Mouse (Mus musculus): ENCODE measurements around the gene Homer2. TPM values are rescaled to one million over a fixed set of nuclear protein-coding genes. Genes with fewer than 3 reads are reported as not detected.

Gene Homer2
- polyA plus RNA-seq (2015; fragmentation: Nextera tagmentation; extraction: Ambion mirVana): 59.5 and 63.4 TPM in 2 replicates

DNA sequence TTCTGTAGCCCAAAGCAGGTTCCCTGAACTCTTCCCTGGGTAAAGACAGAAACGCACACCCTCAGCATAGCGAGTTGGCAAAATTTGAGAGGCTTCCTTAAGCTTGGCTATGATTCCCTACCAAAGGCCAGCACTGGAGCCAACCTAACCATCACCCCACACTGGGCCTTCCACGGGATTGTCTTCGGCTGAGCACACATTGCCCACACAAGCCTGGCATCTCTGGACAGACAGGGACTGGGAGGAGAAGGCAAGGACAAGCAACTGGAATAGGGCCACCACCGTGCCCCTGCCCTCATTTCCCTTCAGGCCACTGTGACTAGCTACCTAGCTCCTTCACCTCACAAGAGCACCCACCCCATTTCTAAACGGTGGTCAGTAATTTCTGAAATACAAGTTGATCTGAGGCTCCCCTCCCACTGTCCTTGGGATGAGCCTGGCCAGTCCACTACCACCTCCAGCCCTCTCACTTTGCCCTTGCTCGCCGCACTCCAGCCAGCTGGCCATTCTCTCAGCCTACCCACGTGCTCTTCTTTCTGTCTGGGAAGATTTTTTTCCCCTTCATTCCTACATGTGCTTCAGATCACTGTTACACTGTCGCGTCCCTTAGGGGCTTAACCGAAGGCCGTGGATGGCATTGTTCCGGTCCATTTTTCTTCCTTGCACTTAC lies at the start of gene Homer2:
Homer2 (minus strand) TSS at position 57 of the 670 bp plus-strand sequence.
- H3K9ac ChIP-seq: peak within 1 kb of the TSS; percentile 76
- ATAC-seq (replicated peaks; ENCODE audit: insufficient number of reproducible peaks, insufficient read depth, low FRiP score, low read depth): no peak
- peaks cover 17% of the 10 kb centered on the region; the same call in 1 of the 2 replicates for H3K27me3 ChIP-seq
- peaks cover 27% of the 10 kb centered on the region for H3K4me1 ChIP-seq (replicated peaks)
- H3K4me2 ChIP-seq: peak within 1 kb of the TSS; percentile 91
- 72% methylated on average over 14 of the region's 14 CpGs for WGBS
- H3K9me3 ChIP-seq (replicated peaks): no peaks in the 10 kb centered on the region
- peak within 1 kb of the TSS; percentile 63 for H3K4me3 ChIP-seq
- H3K36me3 ChIP-seq: no peaks in the 10 kb centered on the region
- H3K27ac ChIP-seq: peak within 1 kb of the TSS; percentile 80

DNA sequence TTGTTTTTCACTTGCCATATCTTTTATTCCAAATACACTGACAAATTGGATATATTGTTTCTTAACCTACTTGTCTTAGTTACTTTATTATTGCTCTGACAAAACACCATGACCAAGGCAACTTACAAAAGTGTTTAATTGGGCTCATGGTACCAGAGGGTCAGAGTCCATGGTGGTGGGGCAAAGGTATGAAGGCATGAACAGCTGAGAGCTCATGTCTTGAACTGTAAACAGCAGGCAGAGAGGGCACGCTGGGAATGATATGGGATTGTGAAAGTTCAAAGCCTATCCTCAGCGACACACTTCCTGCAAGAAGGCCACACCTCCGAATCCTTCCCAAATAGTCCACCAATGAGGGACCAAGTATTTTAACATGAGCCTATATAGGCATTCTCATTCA lies 40.6 kb upstream of the Homer2 start:
- 75% methylated on average over 3 of the region's 3 CpGs for WGBS
- Histone ChIP-seq H3K9ac (no peak overlapping the region), H3K36me3 (no peaks in the 10 kb centered on the region), H3K4me1 (replicated peaks) (no peaks in the 10 kb centered on the region), H3K4me3 (no peak overlapping the region), H3K9me3 (replicated peaks) (no peaks in the 10 kb centered on the region), H3K4me2 (no peak overlapping the region), H3K27ac (no peak overlapping the region), H3K27me3 (no peaks in the 10 kb centered on the region)
- no peak for ATAC-seq (replicated peaks; ENCODE audit: insufficient number of reproducible peaks, insufficient read depth, low FRiP score, low read depth)

DNA sequence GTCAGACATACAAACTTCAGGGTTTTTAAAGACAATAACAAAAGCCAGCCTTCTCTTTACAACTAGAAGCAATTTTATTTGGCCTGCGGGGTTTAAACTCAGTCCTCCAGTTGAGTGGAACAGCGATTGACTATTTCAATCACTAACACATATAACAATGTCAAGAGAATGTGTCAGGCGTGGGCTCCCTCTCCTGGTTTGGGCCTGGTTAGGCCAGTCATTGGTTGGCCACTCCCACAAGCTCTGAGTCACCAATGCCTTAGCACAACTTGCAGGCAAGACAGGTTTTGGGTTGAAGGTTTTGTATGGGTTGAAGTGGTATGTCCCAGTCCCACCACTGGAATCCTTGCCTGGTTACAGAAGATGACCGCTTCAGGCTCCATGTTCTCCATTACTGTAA lies 36.8 kb upstream of the Homer2 start:
- no peak overlapping the region for H3K27ac ChIP-seq
- H3K36me3 ChIP-seq: no peaks in the 10 kb centered on the region
- H3K27me3 ChIP-seq: no peaks in the 10 kb centered on the region
- H3K4me2 ChIP-seq: no peak overlapping the region
- 56% methylated on average over 4 of the region's 4 CpGs for WGBS
- H3K9me3 ChIP-seq (replicated peaks): no peaks in the 10 kb centered on the region
- H3K4me1 ChIP-seq (replicated peaks): no peaks in the 10 kb centered on the region
- ATAC-seq (replicated peaks; ENCODE audit: insufficient number of reproducible peaks, insufficient read depth, low FRiP score, low read depth): no peak
- no peak overlapping the region for H3K9ac ChIP-seq
- H3K4me3 ChIP-seq: no peak overlapping the region

DNA sequence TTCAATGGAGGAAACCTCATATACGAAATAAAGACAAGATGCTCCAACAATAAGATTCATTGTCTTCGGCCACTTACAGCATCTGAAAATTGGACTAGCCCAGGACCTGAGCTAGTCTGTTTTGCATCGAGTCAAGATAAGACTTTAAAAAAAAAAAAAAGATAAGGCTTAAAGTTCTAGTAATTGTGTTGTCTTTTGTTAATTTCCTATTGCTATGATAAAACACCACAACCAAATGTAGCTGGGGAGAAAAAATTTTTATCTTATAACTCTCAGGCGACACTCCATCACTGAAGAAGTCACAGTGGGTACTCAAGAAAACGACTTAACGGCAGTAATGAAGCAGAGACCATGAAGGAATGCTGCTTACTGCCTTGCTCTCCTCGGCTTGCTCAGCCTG lies 32.7 kb upstream of the Homer2 start:
- Histone ChIP-seq H3K9me3 (replicated peaks) (no peaks in the 10 kb centered on the region), H3K4me1 (replicated peaks) (no peaks in the 10 kb centered on the region), H3K27me3 (no peaks in the 10 kb centered on the region), H3K27ac (no peak overlapping the region), H3K9ac (no peak overlapping the region), H3K4me2 (no peak overlapping the region), H3K36me3 (no peaks in the 10 kb centered on the region), H3K4me3 (no peak overlapping the region)
- ATAC-seq (replicated peaks; ENCODE audit: insufficient number of reproducible peaks, insufficient read depth, low FRiP score, low read depth): no peak
- 82% methylated on average over 7 of the region's 7 CpGs for WGBS

DNA sequence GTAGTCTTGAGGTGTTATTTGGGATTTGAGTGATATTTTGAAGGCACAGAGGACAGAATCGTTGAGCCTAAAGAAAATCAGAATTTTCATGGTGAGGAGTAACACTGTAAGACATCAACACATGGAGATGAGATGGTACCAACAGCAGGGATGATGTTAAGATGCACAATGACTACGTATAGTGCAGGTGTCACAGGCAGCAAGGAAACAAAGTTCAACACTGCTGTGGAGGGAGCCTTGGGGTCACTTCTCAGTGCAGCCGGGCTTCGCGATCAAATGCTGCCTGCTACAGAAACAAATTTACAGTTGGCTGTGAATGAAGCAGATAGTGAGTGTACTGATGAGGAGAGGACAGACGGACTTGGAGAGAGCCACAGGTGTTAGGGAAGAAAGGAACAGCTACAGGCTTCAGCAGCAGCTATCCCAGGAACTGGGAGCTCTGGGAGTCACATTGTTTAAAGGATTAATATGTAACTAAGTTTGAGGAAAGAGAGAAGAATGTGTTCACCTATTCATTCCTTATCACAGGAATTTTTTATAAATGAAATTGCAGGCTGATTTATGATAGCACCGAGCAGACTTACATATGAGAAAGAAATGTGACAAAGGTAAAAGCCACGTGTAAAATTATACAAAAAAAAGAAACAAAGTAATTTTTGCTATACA lies 31.5 kb upstream of the Homer2 start:
- no peaks in the 10 kb centered on the region for H3K27me3 ChIP-seq
- H3K36me3 ChIP-seq: no peaks in the 10 kb centered on the region
- no peaks in the 10 kb centered on the region for H3K9me3 ChIP-seq (replicated peaks)
- H3K27ac ChIP-seq: no peak overlapping the region
- 65% methylated on average over 8 of the region's 8 CpGs for WGBS
- H3K4me2 ChIP-seq: no peak overlapping the region
- no peaks in the 10 kb centered on the region for H3K4me1 ChIP-seq (replicated peaks)
- ATAC-seq (replicated peaks; ENCODE audit: insufficient number of reproducible peaks, insufficient read depth, low FRiP score, low read depth): no peak
- no peak overlapping the region for H3K4me3 ChIP-seq
- no peak overlapping the region for H3K9ac ChIP-seq

DNA sequence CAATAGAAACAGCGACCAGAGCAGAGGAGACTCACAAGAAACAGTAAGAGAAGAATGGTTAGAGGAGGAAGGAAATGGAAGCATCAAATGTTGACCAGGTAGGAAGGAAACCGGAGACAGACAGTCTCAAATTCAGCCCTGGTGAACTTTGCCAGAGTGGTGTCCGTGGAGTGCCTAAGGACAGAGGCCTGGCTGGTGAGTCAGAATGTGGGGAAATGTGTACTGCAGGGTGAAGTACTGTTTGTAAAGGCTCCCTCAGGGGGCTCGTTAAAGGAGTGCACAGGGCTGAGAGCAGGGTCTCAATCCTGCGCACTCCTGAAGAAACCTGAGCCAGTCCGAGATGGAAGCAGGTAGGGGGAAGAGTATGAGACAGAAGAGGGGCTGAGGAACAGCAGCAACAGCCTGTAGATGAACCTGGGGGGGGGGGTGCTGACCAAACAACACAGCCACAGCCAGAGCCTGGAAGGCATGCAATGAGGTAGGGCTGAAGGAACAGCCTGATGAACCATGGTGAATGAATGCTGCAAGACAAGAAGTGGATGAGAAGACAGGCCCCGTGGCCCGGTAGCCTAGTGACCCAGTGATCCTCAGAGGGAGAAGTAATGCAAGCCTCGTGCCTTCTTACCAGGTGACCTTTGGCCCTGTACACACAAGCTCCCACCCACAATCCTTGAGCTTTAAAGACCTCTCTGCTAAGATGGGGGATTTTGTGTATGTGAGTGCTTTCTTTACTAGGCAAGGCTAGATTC lies 28.1 kb upstream of the Homer2 start:
- 65% methylated on average over 9 of the region's 9 CpGs for WGBS
- no peaks in the 10 kb centered on the region for H3K27me3 ChIP-seq
- no peak overlapping the region for H3K27ac ChIP-seq
- H3K9me3 ChIP-seq (replicated peaks): no peaks in the 10 kb centered on the region
- no peak for ATAC-seq (replicated peaks; ENCODE audit: insufficient number of reproducible peaks, insufficient read depth, low FRiP score, low read depth)
- no peak overlapping the region for H3K4me2 ChIP-seq
- no peak overlapping the region for H3K4me3 ChIP-seq
- no peaks in the 10 kb centered on the region for H3K4me1 ChIP-seq (replicated peaks)
- H3K36me3 ChIP-seq: no peaks in the 10 kb centered on the region
- no peak overlapping the region for H3K9ac ChIP-seq

DNA sequence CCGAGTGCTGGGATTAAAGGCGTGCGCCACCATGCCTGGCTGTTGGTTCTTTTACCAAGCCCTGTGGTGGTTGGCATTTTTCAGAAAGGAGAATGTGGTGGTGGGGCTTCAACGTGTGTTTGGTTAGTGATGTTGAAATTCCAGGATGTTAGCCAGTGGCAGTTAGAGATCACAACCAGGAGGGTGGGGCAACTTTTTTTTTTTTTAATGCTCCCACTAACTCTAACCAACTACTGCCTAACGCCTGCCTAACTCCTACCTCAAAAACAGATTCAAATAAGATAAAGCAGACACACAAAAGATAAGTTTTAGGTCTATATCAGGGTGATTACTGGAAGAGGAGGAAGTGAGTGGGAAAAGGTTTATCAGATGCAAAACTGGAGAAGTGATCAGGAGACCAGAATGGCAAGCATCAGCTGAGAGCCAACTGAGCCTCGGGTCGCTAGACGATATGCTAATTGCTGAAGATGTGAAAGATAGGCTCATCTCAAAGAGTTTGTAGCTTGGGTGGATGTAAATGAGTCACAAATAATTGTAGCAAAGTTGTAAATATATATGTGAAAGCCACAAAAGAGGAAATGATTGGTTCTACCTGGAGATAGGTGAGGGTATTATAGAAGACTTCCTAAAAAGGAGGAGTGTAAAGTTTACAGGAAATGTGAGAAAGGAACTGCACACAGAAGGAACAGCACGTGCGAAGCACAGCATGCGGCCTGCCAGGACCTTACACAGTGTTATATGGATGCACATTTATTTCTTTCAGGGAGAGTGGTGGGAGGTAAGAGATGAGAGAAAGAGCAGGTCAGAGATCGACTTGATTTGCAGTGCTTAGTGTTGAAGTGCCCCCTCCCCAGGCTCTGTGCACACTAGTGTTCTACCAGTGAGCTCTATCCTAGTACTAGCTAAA lies 25.1 kb upstream of the Homer2 start:
- Histone ChIP-seq H3K9ac (no peak overlapping the region), H3K9me3 (replicated peaks) (no peaks in the 10 kb centered on the region), H3K27me3 (no peaks in the 10 kb centered on the region), H3K4me2 (no peak overlapping the region), H3K27ac (no peak overlapping the region), H3K4me3 (no peak overlapping the region), H3K36me3 (no peaks in the 10 kb centered on the region), H3K4me1 (replicated peaks) (0 out of 2 replicates have a peak, but pooled peaks cover 3% of the 10 kb centered on the region)
- 80% methylated on average over 12 of the region's 12 CpGs for WGBS
- ATAC-seq (replicated peaks; ENCODE audit: insufficient number of reproducible peaks, insufficient read depth, low FRiP score, low read depth): no peak

DNA sequence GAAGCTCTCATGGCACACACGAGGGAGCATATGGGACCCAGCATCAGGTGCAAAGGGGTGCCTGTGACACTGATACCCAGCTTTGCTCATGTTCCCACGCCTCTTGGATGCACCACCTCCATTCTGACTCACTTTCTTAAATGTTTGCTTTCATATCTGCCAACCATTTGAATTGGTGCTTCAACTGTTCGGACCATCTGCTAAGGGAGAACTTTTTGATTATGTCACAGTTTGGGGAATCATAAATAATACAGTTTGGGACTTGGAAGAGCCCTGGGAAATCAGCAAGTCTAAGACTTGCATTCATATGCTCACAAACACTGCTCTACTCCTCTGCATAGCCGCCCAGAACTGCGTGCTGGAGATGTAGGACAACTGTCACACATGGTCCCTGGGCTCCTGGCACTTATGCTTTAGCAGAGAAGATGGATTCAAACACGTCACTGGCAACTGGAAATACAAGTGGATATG lies 23.9 kb upstream of the Homer2 start:
- Histone ChIP-seq H3K9ac (no peak overlapping the region), H3K36me3 (no peaks in the 10 kb centered on the region), H3K27ac (no peak overlapping the region), H3K27me3 (no peaks in the 10 kb centered on the region), H3K4me2 (no peak overlapping the region), H3K4me1 (replicated peaks) (peaks cover 8% of the 10 kb centered on the region), H3K9me3 (replicated peaks) (no peaks in the 10 kb centered on the region), H3K4me3 (no peak overlapping the region)
- WGBS: 81% methylated on average over 6 of the region's 6 CpGs
- no peak for ATAC-seq (replicated peaks; ENCODE audit: insufficient number of reproducible peaks, insufficient read depth, low FRiP score, low read depth)

DNA sequence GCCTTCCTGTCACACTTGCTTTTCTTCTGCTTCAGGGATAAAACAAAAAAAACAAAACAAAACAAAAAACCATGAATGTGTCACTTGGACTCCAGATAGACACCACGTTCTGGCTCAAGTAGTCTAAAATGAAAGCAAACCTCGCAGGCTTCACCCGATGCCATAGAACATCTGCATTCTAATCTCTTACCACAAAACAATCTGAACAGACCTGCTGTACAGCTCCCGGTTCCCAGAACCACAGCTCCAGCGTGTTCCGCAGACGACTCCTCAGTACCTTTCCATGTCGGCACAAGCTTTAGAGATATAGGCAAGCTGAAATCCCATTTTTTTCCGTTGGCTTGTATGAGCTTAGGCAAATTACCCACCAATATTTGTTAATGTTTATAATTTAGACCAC lies 22.5 kb upstream of the Homer2 start:
- Histone ChIP-seq H3K27ac (no peak overlapping the region), H3K9me3 (replicated peaks) (no peaks in the 10 kb centered on the region), H3K9ac (no peak overlapping the region), H3K36me3 (no peaks in the 10 kb centered on the region), H3K4me2 (no peak overlapping the region), H3K4me3 (no peak overlapping the region), H3K27me3 (no peaks in the 10 kb centered on the region), H3K4me1 (replicated peaks) (peaks cover 17% of the 10 kb centered on the region)
- 67% methylated on average over 9 of the region's 9 CpGs for WGBS
- ATAC-seq (replicated peaks; ENCODE audit: insufficient number of reproducible peaks, insufficient read depth, low FRiP score, low read depth): no peak

DNA sequence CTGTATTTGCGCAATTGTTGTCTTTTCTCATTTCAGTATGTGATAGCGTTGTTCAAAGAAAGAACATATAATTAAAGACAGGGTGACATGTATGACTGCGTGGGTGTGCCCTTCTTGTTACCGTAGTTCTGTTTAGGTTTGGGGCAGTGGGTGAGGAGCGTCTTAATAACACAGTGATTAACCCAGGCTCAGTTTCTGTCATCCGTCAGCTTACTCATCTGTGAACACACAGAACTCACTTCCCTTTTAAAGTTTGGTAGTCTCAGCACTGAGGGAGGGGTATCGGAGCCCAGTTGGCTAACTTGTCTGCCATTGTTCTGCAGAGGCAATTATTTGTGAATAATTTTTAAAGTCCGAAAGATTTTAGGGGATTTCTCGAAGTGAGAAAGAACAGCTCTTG lies 20.4 kb upstream of the Homer2 start:
- Histone ChIP-seq H3K27me3 (no peaks in the 10 kb centered on the region), H3K4me2 (no peak overlapping the region), H3K4me1 (replicated peaks) (peaks cover 17% of the 10 kb centered on the region), H3K36me3 (no peaks in the 10 kb centered on the region), H3K9ac (no peak overlapping the region), H3K4me3 (no peak overlapping the region), H3K27ac (peak overlapping the region; percentile 64; the same call in 1 of the 2 replicates), H3K9me3 (replicated peaks) (no peaks in the 10 kb centered on the region)
- 80% methylated on average over 9 of the region's 9 CpGs for WGBS
- ATAC-seq (replicated peaks; ENCODE audit: insufficient number of reproducible peaks, insufficient read depth, low FRiP score, low read depth): no peak

DNA sequence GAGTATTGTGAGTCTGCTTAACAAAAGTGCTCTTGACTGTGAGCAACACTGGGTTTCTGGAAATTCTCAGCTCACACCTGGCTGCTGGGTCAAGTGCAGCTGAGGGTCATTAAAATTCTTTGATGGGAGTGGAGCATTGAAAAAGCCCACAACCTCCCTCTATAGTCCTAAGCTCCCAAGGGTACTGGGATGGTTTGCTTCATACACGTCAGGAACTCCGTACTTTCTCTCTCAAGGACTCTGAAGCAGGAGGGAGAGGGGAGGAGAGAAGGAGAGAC lies 19.3 kb upstream of the Homer2 start:
- peaks cover 20% of the 10 kb centered on the region for H3K4me1 ChIP-seq (replicated peaks)
- H3K4me2 ChIP-seq: peak overlapping the region; percentile 47
- H3K9ac ChIP-seq: no peak overlapping the region
- peak overlapping the region; percentile 89 for H3K27ac ChIP-seq
- ATAC-seq (replicated peaks; ENCODE audit: insufficient number of reproducible peaks, insufficient read depth, low FRiP score, low read depth): peak; percentile 62
- WGBS: 29% methylated on average over 2 of the region's 2 CpGs
- H3K9me3 ChIP-seq (replicated peaks): no peaks in the 10 kb centered on the region
- peak overlapping the region; percentile 9; the same call in 1 of the 2 replicates for H3K4me3 ChIP-seq
- H3K36me3 ChIP-seq: no peaks in the 10 kb centered on the region
- no peaks in the 10 kb centered on the region for H3K27me3 ChIP-seq
